Mouse (Mus musculus): Measurements from ENCODE around the gene Trim65.

The Trim65 gene

DNA sequence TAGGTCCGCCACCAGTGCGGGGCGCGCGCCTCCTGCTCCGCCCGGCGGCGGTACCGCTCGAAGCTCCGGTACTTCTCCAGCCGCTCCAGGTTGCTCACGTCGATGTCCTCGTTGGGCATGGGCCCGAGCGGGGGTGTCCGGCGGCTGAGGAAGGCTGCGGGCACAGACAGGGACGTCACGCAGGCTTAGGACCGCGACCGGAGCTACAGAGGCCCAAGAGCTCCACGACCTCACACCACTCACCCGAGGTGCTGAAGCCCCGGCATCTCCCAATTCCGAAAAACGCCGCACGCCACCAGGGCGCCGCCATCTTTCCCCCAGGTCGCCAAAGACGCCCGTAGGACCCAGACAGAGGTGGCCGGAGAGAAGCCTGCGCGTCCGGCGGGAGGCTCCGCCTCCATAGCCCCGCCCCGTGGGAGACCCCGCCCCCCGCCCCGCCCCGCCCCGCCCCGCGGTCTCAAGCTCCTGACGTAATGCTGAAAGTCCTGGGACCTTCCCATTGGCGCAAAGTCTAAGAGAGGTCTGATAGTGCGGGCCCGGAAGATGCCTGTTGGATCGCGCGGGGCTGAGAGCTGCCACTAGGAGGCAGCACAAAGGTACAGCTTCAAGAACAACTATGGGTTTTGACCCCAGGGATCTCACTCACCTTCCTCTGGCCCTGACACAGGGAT is 7.7 kb upstream of the Trim65 start, which contains the start of gene Mrpl38:
Mrpl38 (minus strand) TSS at position 401 of the 671 bp plus-strand sequence.
- under 1% methylated on average over 60 of the region's 60 CpGs for WGBS

DNA sequence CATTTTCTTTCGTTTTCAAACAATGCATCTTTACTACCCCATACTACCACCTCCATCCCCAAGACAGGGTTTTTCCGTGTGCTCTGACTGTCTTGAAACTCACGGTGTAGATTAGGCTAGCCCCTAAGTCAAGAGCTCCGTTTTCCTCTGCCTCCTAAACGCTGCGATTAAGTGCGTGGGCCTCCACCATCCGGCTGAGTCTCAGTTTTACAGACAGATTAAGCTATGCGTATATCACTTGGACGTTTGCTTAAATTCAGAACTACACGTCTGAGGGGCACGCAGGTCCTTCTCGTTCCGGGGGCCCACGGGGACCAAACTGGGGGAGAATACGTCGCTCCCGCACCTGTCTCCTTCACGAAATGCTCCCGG is 7.2 kb upstream of the Trim65 start:
- WGBS, result 1% methylated on average over 20 of the region's 20 CpGs

DNA sequence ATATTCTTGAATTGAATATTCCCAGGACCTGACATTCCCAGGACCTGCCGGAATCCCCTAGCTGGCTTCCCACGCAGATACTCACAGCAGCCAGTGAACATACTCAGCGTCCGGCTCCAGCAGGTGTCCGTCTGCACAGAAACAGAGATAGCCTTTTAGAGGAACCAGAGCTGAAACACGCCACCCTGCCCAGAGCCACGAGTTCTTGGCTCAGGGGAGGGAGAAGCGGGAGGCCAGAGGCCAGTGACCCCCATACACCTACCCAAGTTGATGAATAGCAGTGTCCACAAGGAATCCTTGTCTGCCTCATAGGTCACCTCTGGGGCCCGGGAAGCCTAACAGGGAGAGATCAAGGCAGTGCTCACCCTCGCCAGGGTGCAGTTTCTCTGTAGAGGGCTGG is 3.2 kb upstream of the Trim65 start:
- 88% methylated on average over 10 of the region's 10 CpGs for WGBS

DNA sequence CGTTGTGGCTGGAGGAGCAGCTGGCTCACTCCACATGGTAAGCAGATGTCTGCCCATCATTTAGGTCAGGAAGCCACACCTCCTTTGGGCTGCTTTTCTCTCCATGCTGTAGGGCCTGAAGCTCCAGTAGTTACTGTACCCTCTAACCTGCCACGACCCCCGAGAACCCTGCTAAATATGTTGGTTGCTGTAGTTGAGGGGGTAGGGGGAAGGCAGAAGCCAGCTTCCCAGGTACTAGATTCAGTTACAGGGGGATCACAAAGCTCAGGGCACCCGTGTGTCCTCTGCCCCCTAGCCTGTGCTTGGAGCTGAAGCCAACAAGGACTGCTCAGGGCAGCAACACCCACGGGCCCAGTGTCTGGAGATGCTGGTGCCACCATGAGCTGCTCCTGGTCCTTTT is 2.6 kb upstream of the Trim65 start:
- 62% methylated on average over 5 of the region's 5 CpGs for WGBS

DNA sequence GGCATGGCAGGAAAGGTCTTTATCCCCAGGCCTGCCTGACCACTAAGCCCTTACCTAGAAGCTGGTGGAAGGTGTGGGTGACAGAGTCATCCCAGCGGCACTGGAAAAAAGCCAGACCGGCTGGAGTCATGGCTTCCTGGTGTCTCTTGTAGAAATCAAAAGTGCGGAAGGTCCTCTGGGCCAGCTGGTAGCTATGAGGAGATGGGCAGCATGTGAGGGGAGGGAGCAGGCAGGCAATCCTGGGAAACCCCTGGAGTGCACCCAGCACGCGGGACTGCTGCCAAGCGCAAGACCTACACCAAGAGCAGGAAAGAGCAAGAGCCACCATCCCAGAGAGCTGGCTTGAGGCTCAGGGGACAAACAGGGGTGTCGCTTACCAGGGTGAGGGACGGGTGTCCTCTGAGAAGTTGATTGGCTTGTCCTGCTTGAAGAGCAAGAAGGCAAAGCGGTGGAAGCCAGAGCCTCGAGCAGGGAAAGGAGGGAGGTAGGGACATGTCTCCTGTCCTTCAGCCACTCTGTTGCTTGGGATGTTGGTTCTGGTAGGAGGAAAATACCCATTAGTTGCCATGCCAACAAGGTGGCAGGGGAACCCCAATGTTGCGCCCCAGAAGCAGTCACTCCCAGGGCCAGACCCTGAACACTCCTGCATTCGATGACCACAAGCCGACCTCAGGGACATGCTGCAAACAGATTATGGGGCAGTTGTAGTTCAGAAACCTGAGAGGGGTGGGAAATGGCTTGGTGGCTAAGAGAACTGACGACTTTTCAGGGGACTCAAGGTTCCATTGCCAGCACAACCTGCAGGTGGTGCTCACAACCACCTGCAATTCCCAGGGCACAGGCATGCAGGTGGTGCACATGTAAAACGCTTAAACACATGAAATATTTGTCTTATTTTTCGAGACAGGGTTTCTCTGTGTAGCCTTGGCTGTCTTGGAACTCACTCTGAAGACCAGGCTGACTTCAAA is 1.7 kb upstream of the Trim65 start:
- WGBS, result 80% methylated on average over 16 of the region's 16 CpGs

DNA sequence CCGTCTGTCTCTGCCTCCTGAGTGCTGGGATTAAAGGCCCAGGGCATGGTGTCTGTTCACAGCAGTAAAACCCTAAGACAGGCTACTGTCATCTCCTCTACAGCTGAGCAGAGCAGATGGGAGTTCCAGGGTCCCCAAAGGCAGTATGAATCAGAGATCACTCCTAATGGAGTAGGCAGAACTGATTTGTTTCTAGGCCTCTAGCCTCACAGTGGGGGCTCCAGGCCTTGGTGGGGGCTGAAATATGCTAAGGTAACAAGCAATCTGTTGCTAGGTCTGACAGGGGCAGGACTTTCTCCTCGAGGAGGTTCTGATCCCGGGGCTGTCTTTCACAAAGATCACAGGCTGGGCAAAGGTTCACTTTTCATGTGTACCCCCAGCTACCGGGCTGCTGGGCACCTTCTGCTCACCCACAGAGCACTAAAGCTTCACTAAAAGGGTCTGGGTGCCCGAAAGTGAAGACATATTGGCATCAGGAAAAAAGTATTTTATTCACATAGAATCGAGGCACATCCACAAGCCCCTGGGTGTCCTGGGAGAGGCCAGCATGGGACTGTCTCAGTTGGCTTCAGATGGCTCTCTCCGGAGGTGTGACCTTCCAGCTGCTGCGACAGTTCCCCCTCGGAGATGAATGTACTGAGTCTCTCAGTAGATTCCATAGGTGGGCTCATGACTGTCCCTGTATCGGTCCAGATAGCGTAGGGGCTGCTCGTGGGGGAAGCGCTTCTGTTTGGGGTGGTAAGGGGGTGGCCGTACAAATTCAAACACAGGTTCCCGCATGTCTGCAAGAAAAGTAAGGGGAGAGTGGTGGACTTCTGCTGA is 632 bp upstream of the Trim65 start:
- WGBS, result 77% methylated on average over 15 of the region's 15 CpGs

DNA sequence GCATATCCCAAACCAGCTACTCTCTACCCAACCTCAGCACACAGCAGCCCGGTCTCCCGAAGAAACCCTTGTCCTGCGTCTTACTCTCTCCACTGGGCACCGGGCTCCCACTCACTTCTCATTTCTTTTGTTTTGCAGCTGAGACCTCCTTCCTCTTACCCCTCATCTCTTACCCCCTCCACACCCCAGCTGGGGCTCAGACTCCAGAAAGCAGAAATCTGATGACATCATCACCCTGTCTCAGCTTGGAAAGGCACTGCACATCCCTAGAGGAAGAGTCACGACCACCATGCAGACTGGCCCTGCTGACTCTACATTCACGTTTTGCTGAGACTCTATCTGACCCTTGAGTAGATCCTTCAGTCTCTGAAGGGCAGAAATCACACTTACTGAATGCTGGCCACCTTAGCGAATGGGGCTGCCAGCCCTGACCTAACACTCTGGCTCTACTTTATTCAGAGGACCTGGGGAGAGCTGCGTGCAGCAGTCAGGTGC is 888 bp downstream of the Trim65 start:
- 25% methylated on average over 8 of the region's 8 CpGs for WGBS

DNA sequence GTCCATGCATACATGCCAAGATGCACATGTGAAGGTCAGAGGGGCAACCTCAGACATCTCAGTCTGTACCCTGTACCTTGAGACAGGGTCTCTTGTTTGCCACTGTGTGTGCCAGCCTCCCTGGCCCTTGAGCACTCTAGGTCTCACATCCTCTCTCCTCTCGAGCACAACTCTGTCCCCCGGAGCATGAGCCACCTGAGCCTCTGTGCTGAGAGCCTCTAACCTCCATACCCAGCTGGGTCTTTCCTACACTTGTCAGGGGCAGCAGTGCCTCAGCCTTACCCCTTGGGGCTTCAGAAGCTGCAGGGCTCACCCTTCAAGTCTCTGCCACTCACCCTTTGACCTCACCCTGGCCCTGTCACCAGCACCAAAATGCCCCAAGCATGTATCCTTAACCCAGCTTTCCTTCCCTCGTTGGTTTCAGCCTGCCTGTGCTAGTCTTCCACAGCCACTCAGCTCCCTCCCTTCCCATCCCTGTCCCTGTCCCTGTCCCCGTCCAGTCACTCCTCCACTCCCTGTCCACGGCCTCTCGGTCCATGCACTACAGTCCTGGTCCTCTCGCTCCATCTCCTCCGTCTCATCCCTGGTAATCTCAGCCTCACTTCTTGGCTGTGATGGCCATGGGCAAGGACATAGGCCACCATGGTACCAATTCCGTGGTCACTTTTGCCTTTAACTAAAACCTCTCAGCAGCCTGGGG is 1.7 kb downstream of the Trim65 start:
- WGBS, result 87% methylated on average over 9 of the region's 9 CpGs

DNA sequence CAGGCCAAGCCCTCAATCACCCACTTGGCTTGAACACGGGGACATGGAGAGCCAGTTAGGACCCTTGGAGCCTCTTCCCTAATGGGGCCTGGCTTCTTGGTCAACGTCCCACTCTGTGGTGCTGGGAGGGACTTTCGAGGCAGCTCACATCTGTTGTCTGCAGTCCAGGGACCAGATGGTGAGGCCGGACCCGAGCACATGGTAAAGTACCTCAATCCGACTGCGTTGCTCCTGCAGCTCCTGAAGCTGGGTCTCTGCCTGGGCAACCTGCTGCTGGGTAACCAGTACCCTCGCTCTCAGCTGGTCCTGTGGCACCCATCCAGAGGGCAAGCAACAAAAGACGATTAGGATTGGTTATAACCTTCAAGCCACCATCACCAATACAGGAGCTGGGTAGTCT is 2.9 kb downstream of the Trim65 start:
- 75% methylated on average over 9 of the region's 9 CpGs for WGBS

DNA sequence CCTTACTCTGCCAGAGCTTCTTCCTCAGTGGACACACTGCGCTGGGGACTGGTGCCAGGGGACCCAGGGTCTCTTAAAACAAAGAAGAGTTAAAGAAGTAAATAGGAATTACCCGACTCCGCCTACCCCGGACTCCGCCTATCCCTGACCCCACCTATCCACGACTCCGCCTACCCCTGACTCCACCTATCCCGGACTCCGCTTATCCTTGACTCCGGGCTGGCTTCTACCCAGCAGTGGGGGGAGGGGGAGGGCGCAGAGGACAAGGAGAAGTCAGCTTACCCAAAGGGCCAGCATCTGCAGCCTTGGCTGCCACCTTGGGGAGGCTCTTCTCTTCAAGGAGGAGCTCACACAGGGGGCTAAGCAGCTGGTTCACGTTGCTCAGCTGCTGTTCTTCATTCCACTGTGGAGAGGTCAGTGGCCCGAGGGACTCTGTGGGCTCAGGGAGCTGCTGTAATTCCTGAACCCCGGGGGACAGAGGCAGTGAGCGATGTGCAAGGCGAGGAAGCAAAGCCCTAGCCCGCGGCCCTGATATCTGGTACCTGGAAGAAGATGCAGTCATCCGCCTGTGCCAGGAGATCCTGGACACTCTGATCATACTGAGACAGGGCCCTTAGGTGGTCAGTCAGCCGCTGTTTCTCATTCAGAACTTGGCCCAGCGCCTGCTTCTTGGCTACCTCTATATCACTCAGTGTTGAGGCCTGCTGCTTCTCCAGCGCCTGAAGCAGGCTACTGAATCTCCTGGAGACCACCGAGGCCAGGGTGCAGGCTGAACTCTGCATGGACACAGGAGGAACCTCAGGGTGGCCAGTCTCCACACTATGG is 3.6 kb downstream of the Trim65 start, which contains the start of gene Trim47:
Trim47 (minus strand) TSS at position 55 of the 825 bp plus-strand sequence.
- WGBS, result 52% methylated on average over 23 of the region's 23 CpGs

DNA sequence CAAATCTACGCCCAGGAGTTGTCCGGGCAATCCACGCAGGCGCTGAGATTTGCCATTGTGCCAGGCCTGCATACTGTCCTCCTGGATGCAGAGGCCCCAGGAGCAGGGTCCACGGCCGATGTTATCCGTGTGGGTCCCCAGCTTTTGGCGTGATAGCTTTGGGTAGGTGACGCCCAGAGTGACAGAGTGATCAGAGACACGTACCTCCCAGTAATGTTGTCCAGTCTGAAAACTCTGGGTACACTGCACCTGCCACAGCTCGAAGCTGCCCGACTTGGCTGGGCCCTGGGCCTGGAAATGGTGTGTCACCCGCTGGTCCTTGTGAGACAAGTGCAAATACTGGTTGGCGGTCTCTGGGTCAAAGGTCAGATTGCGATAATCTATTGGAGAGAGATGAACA is 4.7 kb downstream of the Trim65 start:
- 96% methylated on average over 15 of the region's 15 CpGs for WGBS

DNA sequence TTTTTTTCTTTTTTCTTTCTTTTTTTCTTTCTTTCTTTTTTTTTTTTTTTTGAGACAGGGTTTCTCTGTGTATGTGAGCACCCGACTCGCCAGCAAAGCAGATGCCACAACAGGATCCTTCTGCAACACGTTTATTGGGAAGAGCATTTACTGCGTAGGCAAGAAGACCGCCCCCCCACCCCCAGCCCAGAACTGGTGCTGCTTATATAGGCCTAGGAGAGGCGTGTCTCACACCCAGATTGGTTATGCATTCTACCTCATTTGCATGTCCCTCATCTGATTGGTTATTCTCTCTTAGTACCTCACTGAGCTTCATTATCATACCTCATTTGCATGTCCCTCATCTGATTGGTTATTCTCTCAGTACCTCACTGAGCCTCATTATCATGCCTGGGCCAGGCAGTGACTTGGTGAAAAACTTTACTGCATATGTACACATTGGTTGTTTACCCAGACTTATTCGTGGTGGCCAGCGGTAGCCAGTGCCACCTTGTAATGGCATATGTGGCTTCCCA is 9.1 kb downstream of the Trim65 start:
- WGBS, result 79% methylated on average over 8 of the region's 8 CpGs

DNA sequence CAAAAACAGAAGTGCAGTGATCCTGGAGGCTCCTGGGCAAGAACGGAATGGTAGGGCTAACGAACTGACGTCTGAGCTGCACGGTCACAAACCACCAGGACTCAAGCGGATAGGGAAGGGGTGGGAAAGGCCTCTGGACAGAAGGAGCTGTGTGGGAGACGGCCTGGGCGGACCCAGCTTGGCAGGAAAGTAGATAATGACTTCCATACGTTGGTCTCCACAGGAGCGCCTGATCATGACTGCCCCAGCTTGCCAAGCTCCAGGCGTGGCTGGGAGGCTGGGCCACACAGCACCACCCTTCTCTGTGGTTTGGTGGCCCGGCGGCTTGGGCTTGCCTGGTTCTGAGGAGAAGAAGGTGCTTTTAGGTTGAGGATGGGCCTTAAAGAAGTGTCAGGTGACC is 13.7 kb downstream of the Trim65 start:
- WGBS, result 86% methylated on average over 12 of the region's 12 CpGs

DNA sequence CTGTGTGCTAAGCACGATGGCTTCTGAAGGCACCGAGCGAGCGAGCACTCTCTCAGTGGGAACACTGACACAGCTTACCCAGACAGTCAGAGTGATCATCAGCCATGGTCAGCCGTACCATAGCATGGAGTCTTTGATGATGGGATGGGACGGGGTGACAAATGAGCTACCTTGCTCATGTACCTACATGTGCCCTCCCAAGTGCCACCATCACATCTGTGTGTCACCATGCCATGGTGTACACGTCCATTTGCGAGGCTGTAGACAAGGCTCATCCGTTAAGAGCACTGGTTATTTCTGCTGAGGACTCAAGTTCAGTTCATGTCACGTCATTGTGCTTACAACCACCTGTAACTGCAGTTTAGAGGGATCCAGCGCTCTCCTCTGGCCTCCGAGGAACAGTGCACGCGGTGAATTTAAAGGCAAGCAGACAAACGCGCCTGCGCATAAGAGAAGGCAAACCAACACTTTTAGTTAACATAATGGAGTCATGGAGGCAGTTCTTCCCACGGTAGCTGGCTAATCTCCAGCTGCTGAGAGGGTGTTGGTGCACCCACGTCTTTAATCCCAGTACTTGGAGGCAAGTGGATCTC is 19.2 kb downstream of the Trim65 start:
- 84% methylated on average over 19 of the region's 19 CpGs for WGBS

DNA sequence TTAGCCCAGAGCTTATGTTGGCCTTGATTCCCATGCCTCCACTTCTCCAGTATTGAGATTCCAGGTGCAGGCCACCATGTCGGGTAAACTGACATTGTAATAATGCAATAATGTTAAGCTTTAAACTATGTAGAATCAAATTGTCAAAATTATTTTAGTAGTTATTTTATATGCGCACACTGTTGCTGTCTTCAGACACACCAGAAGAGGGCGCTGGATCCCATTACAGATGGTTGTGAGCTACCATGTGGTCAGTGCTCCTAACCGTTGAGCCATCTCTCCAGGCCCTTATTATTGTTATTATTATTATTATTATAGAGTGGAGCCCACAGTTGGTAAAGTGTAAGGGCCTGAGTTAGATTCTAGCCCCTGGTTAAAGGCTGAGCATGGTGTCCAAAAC is 19.9 kb downstream of the Trim65 start:
- WGBS, result 84% methylated on average over 4 of the region's 4 CpGs

DNA sequence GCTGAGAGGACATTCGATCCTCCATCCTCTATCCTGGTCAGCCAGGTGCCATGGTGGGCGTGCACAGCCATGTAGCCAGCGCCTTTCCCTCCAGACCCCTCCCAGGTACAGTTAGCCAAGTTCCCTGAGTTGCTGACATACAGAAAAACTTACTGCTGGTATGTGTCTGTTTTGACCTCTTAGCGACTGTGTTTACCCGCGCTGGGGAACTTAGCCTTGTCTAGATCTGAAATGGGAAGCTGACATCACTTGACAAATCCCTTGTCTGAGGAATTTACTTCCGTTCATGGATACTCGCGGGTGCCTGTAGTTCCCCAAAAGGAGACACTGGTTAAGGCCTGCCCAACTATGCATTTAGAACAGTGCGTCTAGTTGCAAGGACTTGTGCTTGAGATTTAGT is 20.4 kb downstream of the Trim65 start:
- WGBS, result 41% methylated on average over 10 of the region's 10 CpGs

DNA sequence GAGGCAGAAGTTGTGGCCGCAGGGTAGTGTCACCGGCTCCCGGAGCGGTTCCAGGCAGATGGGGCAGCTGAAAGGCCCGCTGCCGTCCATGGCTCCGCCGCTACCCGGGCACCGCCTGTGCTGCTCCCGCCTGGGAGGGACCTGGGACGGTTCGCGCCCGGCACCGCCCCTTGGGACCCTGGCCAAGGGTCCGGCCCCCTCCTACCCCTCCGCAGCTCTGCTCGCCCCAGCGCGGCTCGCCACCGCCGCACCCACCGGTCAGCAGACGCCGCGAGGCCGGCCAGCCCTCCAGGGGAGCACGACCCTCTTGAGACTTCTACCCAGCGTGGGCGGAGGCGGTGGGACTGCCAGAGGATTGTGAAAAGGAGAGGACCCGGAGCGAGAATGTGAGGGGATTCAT is 20.8 kb downstream of the Trim65 start:
- WGBS, result 2% methylated on average over 35 of the region's 35 CpGs

DNA sequence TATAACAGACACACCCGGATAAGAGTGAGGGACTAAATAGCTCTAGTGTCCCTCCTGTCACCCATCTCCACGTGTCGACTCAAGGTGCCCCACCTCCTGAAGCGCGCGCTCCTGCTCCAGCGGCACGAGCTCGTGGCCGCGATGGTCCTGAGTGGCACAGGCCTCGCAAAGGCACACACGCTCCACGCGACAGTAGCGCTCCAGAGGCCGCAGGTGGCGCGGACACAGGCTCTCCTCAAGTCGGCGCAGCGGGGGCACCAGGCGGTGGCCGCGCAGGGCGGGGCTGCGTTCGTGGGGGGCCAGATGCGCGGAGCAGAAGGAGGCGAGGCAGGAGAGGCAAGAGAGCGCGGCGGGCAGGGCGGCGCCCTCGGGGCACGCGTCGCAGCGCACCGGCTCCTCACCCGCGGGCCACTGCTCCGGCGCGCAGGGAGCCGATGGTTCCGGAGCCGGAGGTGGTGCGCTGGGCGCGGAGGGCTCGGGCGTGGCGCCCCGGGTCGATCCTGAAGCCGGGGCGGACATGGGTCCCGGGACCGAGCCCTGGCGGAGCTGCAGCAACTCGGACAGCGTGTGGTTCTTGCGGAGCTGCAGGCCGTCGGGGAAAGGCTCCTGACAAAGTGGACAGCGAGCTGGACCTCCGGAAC is 21.4 kb downstream of the Trim65 start:
- WGBS, result 2% methylated on average over 65 of the region's 70 CpGs

DNA sequence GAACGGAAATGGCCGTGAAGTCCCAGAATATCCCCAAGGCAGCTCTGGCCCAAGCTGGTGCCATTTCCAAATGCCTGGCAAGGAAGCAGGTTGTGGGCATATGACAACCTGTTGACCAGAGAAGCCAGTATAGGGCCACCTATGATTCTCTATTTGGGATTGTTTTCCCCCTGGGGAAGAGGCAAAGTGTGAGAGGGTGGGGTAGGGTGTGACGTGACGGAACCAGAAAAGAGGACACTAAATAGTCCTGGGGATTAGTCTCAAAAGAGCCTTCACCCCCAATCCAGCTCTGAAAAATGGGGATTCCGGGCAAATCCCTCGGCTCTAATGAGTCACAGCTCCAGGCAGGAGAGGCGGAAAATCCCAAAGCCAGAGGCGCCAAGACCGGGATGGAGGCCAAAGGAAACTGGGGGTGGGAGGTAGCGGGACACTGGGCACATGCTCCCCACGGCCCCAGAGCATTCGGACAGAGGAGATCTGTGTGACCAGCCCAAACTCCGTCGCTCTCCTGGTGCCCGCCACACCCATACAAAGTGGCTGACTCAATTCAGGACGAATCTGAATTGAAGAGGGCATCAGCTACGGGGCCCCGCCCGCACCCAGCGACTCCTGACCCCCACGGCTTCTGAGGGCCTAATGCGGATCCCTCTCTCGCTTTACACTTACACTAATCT is 22.3 kb downstream of the Trim65 start:
- WGBS, result 9% methylated on average over 23 of the region's 23 CpGs
